Mouse (Mus musculus) left cerebral cortex, postnatal 25 days (tissue): ENCODE measurements at regions not wholly inside any gene's neighbourhood (a gene's known extent, or its start where the extent isn't known, plus 50 kb on each side); places are given as distances from the start of the nearest gene placed in this dataset.

Experiments used
- DNase-seq, 2 experiments: peaks; one replicate each; pipeline ENCODE4 v3.0.0; 2022; ENCODE audit warnings: low spot score in 2 of 2, mixed read lengths in 1 of 2
- intact Hi-C: fragments of 180-260 bp; cut with DNase I; formaldehyde crosslinking; loops from one replicate; pipeline ENCODE4 v1.15.1; 2025
- microRNA-seq, 2 experiments: library from miRNA; unstranded; fragments of <30 nt; microRNA quantifications; one replicate each; pipeline ENCODE4 v1.2.0; 2022

GRCm38 (mm10) chr3:33312230-33312825, 169.3 kb upstream of the Pex5l start:
- intact Hi-C loops, result no loop called here
- peak in 1 of 2 experiments; percentile 44 for DNase-seq

- intact Hi-C loops, result loop anchor here (5.0 kb wide), 4 partner anchors 109 to 484 kb away; no protein-coding TSS in a partner anchor
- DNase-seq, result peak in 1 of 2 experiments; percentile 57
Measured at GRCm38 (mm10) chr3:33308212-33308611, 165.2 kb upstream of the Pex5l start.

- peak in 1 of 2 experiments; percentile 53 for DNase-seq
- intact Hi-C loops, result loop anchor here (1.0 to 5.0 kb wide), 6 partner anchors 57 to 486 kb away; no protein-coding TSS in a partner anchor
Measured at GRCm38 (mm10) chr3:33306169-33306568, 163.1 kb upstream of the Pex5l start.

GRCm38 (mm10) chr3:33305756-33306155, 162.7 kb upstream of the Pex5l start:
- peak in 1 of 2 experiments; percentile 72 for DNase-seq
- intact Hi-C loops, result loop anchor here (1.0 to 5.0 kb wide), 7 partner anchors 58 to 487 kb away; partner anchors contain the start of gene Pex5l

GRCm38 (mm10) chr3:33262797-33263196, 119.8 kb upstream of the Pex5l start:
- no peak for DNase-seq
- intact Hi-C loops, result no loop called here

GRCm38 (mm10) chr3:33219271-33220065, 76.4 kb upstream of the Pex5l start:
- no peak for DNase-seq
- intact Hi-C loops, result no loop called here

GRCm38 (mm10) chr3:33218291-33218690, 75.2 kb upstream of the Pex5l start:
- intact Hi-C loops, result no loop called here

GRCm38 (mm10) chr3:33217360-33218034, 74.5 kb upstream of the Pex5l start:
- intact Hi-C loops, result no loop called here
- DNase-seq, result no peak

More at GRCm38 (mm10) chr3:33218291-33218690, 75.2 kb upstream of the Pex5l start:
- DNase-seq, result no peak

GRCm38 (mm10) chr3:33211224-33211817, 68.3 kb upstream of the Pex5l start:
- DNase-seq, result peak in 1 of 2 experiments; percentile 61
- intact Hi-C loops, result no loop called here

Small RNA genes lying in the stretch of these regions (microRNA-seq; reads per million reads assigned to microRNA genes)
- gene Gm27974, result 0 reads per million in 2 experiments
